Comparison of ENCODE assay signal across 21 mouse cellular contexts in the genomic region with DNA sequence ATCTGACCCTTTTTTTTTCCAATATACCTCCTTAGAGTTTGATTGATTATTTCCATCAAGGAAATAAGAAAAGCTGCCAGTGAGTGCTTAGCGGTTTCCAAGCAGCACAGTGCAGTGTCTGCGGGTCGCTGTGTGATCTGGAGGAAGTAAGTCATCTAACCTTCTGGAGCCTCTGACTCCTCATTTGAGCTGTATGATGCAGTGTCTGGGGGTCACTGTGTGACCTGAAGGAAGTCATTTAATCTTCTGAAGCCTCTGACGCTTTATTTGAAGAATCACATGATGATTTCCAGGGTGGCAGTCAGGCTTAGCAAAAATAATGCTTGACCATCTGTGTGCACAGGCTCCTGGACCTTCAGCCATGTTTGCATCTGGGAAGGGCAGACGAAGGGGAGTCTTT. TPM values are rescaled to one million over a fixed set of nuclear protein-coding genes. Genes with fewer than 3 reads are reported as not detected.
DNase-seq lines count a peak whose midpoint lies in the region; ATAC-seq lines count a peak whose summit lies in the region.
"Had no signal": no experiment of that assay in that cellular context is flagged by ENCODE, and none has a peak within 500 bp of the region (broad histone marks: within the 10 kb centered on the region; RNA-seq: fewer than 3 reads in every experiment).

No protein-coding gene starts in this region.

- peaks cover 9% of the 10 kb centered on the region for H3K36me3 ChIP-seq in heart, embryonic 16.5 days (ENCODE audit: control insufficient read depth, insufficient read depth)

- H3K4me1 ChIP-seq in heart, embryonic 16.5 days (ENCODE audit: control insufficient read depth, insufficient read depth, low read length), result peaks cover 37% of the 10 kb centered on the region

- H3K27ac ChIP-seq in heart, embryonic 16.5 days (ENCODE audit: low read length), result 0 out of 2 replicates have a peak overlapping the region, but pooled peaks have one; percentile 65
- H3K27ac ChIP-seq: forebrain, embryonic 10.5 days; hindbrain, embryonic 14.5 days; limb, embryonic 12.5 days; midbrain, embryonic 12.5 days had no signal

- 76% methylated on average over 5 of the region's 5 CpGs for WGBS in heart, embryonic 16.5 days

- H3K9me3 ChIP-seq in heart, embryonic 16.5 days (replicated peaks; ENCODE audit: control insufficient read depth, low read length), result no peaks in the 10 kb centered on the region
- H3K9me3 ChIP-seq: forebrain, embryonic 10.5 days; limb, embryonic 12.5 days; midbrain, embryonic 12.5 days had no signal

- no peak overlapping the region for H3K4me3 ChIP-seq in heart, embryonic 16.5 days (ENCODE audit: low read length)
- H3K4me3 ChIP-seq: forebrain, embryonic 10.5 days; limb, embryonic 12.5 days; midbrain, embryonic 12.5 days had no signal

- H3K27me3 ChIP-seq in heart, embryonic 16.5 days (ENCODE audit: control insufficient read depth, insufficient read depth, low read length), result no peaks in the 10 kb centered on the region
- H3K27me3 ChIP-seq: limb, embryonic 12.5 days; midbrain, embryonic 12.5 days had no signal

- no peak for ATAC-seq in heart, embryonic 16.5 days (replicated peaks; ENCODE audit: extremely low read depth, insufficient read depth, low FRiP score)
- ATAC-seq: forebrain, embryonic 16.5 days; inflammation-experienced regulatory T-cells, adult 6 months had no signal

- peak; percentile 70 for DNase-seq in heart, adult 11 months
- DNase-seq in heart, postnatal 25 days (ENCODE audit: low spot score), result no peak
- no peak for DNase-seq in heart, postnatal 36 days
- DNase-seq in kidney, postnatal 10 days, result peak; percentile 52
- no peak for DNase-seq in kidney, adult 9 months
- no peak for DNase-seq in thymus, postnatal 10 days (ENCODE audit: low spot score in 2 of 2)
- DNase-seq: cerebellum, adult 11-12 months; cerebellum, postnatal 14 days; heart, postnatal 4 days; lung, adult 2 months; lung, postnatal 14 days; thymus, adult 18-20 months; thymus, postnatal 4 days had no signal

- no peak overlapping the region for H3K9ac ChIP-seq in heart, embryonic 16.5 days (ENCODE audit: low read length)
- H3K9ac ChIP-seq: hindbrain, embryonic 14.5 days; limb, embryonic 12.5 days; midbrain, embryonic 12.5 days had no signal

- H3K4me2 ChIP-seq in heart, embryonic 16.5 days (ENCODE audit: low read depth, low read length), result no peak overlapping the region
- H3K4me2 ChIP-seq: hindbrain, embryonic 14.5 days; limb, embryonic 12.5 days; liver, embryonic 11.5 days; midbrain, embryonic 12.5 days had no signal

- intact Hi-C loops in heart, postnatal 25 days (cut with DNase I), result no loop called here
- intact Hi-C loops in heart, postnatal 36 days (cut with DNase I), result no loop called here

RNA-seq across cellular contexts. Expression of a gene that starts 5.1 kb away (rescaled TPM):
- total RNA-seq in heart, postnatal 25 days (2021), result 10 to 100 TPM; 27.9 to 28.7 TPM
- polyA plus RNA-seq in heart, embryonic 16.5 days (2015; fragmentation: Nextera tagmentation; extraction: Ambion mirVana), result 20.3 and 23.4 TPM in 2 replicates
- total RNA-seq in heart, postnatal 36 days (2021), result 10 to 100 TPM; 27.9 to 28.3 TPM

RNA-seq across cellular contexts. Expression of a gene that starts 5.2 kb away (rescaled TPM):
- total RNA-seq in heart, postnatal 25 days (2021), result 10 to 100 TPM; 61.9 to 62.3 TPM
- polyA plus RNA-seq in heart, embryonic 16.5 days (2015; fragmentation: Nextera tagmentation; extraction: Ambion mirVana), result 59.6 and 68.9 TPM in 2 replicates
- total RNA-seq in heart, postnatal 36 days (2021), result 10 to 100 TPM; 60.5 to 63.5 TPM

RNA-seq across cellular contexts. Expression of a gene that starts 17.2 kb away (rescaled TPM):
- total RNA-seq in heart, postnatal 25 days (2021), result 100 to 1,000 TPM; 152 to 167 TPM
- 113 and 115 TPM in 2 replicates for polyA plus RNA-seq in heart, embryonic 16.5 days (2015; fragmentation: Nextera tagmentation; extraction: Ambion mirVana)
- 100 to 1,000 TPM; 157 to 170 TPM for total RNA-seq in heart, postnatal 36 days (2021)

RNA-seq across cellular contexts. Expression of a gene that starts 44.6 kb away (rescaled TPM):
- total RNA-seq in heart, postnatal 25 days (2021), result 10 to 100 TPM; 54.0 to 62.4 TPM
- polyA plus RNA-seq in heart, embryonic 16.5 days (2015; fragmentation: Nextera tagmentation; extraction: Ambion mirVana), result 40.4 and 41.7 TPM in 2 replicates
- 10 to 100 TPM; 64.8 to 71.2 TPM for total RNA-seq in heart, postnatal 36 days (2021)

RNA-seq across cellular contexts. Expression of a gene that starts 44.7 kb away (rescaled TPM):
- under 1 TPM; 0.36 to 0.70 TPM for total RNA-seq in heart, postnatal 25 days (2021)
- 0.93 and 1.2 TPM in 2 replicates for polyA plus RNA-seq in heart, embryonic 16.5 days (2015; fragmentation: Nextera tagmentation; extraction: Ambion mirVana)
- under 1 TPM; 0.17 to 0.38 TPM for total RNA-seq in heart, postnatal 36 days (2021)

Comparison
In these comparisons a context has a peak if more than half of its experiments do, and no peak if none do; other contexts are left out.
1. DNase-seq: peak in heart, adult 11 months (single experiment) and kidney, postnatal 10 days (single experiment); none in heart, postnatal 25 days (single experiment), heart, postnatal 36 days (0 of 2), kidney, adult 9 months (single experiment) and thymus, postnatal 10 days (0 of 2).